Mouse (Mus musculus) limb, embryonic 10.5 days (tissue): ENCODE measurements at regions not wholly inside any gene's neighbourhood (a gene's known extent, or its start where the extent isn't known, plus 50 kb on each side); places are given as distances from the start of the nearest gene placed in this dataset.

ENCODE experiments used
- DNase-seq: peaks from one replicate; pipeline ENCODE4 v3.0.0-alpha.2; 2017; ENCODE audit warnings: low spot score
- H3K27ac ChIP-seq: fragments of 300-500 bp; sonication (generic); 2 replicates; pipeline ENCODE4 v1.5.1; 2016; ENCODE audit warnings: mild to moderate bottlenecking
- H3K27me3 ChIP-seq: fragments of 300-500 bp; sonication (generic); 2 replicates; pipeline ENCODE4 v1.6.1; 2016; ENCODE audit warnings: low read depth, mild to moderate bottlenecking; ENCODE audit not compliant: poor library complexity, severe bottlenecking
- H3K36me3 ChIP-seq: fragments of 300-500 bp; sonication (generic); 2 replicates; pipeline ENCODE4 v1.6.1; 2016; ENCODE audit warnings: mild to moderate bottlenecking, moderate library complexity
- H3K4me1 ChIP-seq: fragments of 300-500 bp; sonication (generic); 2 replicates; pipeline ENCODE4 v1.6.1; 2016
- H3K4me3 ChIP-seq: fragments of 300-500 bp; sonication (generic); 2 replicates; pipeline ENCODE4 v1.5.1; 2016; ENCODE audit warnings: mild to moderate bottlenecking, moderate library complexity
- H3K9me3 ChIP-seq: fragments of 300-500 bp; sonication (generic); replicated peaks from 2 replicates; pipeline ENCODE4 v1.6.1; 2016; ENCODE audit warnings: mild to moderate bottlenecking
- WGBS: fragments of 180-500 bp; shearing (Covaris S2); methylation state at CpG from one replicate; pipeline ENCODE4 v1.1.7; 2016; 5-methylcytosine and 5-hydroxymethylcytosine counted together

GRCm38 (mm10) chr3:65006565-65006964 lies 102.6 kb upstream of the Kcnab1 start:
- Histone ChIP-seq H3K27me3 (no peaks in the 10 kb centered on the region), H3K27ac (no peak overlapping the region), H3K4me1 (no peaks in the 10 kb centered on the region), H3K9me3 (no peaks in the 10 kb centered on the region), H3K4me3 (no peak overlapping the region), H3K36me3 (no peaks in the 10 kb centered on the region)
- DNase-seq = no peak
- WGBS = 85% methylated on average over 3 of the region's 3 CpGs

- WGBS = 75% methylated on average over 2 of the region's 2 CpGs
Observed at GRCm38 (mm10) chr3:65023876-65024275, 85.3 kb upstream of the Kcnab1 start.

GRCm38 (mm10) chr3:65037626-65038025 lies 71.6 kb upstream of the Kcnab1 start:
- Histone ChIP-seq H3K4me1 (no peaks in the 10 kb centered on the region), H3K27me3 (no peaks in the 10 kb centered on the region), H3K27ac (no peak overlapping the region), H3K9me3 (no peaks in the 10 kb centered on the region), H3K36me3 (no peaks in the 10 kb centered on the region), H3K4me3 (no peak overlapping the region)
- 83% methylated on average over 2 of the region's 2 CpGs for WGBS
- DNase-seq = no peak

More at GRCm38 (mm10) chr3:65023876-65024275, 85.3 kb upstream of the Kcnab1 start:
- Histone ChIP-seq H3K4me1 (no peaks in the 10 kb centered on the region), H3K36me3 (no peaks in the 10 kb centered on the region), H3K27ac (no peak overlapping the region), H3K27me3 (no peaks in the 10 kb centered on the region), H3K9me3 (no peaks in the 10 kb centered on the region), H3K4me3 (no peak overlapping the region)
- no peak for DNase-seq

GRCm38 (mm10) chr3:65047879-65048278 lies 61.3 kb upstream of the Kcnab1 start:
- WGBS = 94% methylated on average over 3 of the region's 3 CpGs
- no peak for DNase-seq
- no peaks in the 10 kb centered on the region for H3K36me3 ChIP-seq
- no peaks in the 10 kb centered on the region for H3K27me3 ChIP-seq
- no peaks in the 10 kb centered on the region for H3K4me1 ChIP-seq
- H3K4me3 ChIP-seq = no peak overlapping the region
- no peaks in the 10 kb centered on the region for H3K9me3 ChIP-seq
- no peak overlapping the region for H3K27ac ChIP-seq

- no peaks in the 10 kb centered on the region for H3K36me3 ChIP-seq
- no peak overlapping the region for H3K27ac ChIP-seq
- no peaks in the 10 kb centered on the region for H3K27me3 ChIP-seq
- no peaks in the 10 kb centered on the region for H3K4me1 ChIP-seq
- DNase-seq = no peak
- WGBS = 86% methylated on average over 3 of the region's 3 CpGs
- no peak overlapping the region for H3K4me3 ChIP-seq
- no peaks in the 10 kb centered on the region for H3K9me3 ChIP-seq
Observed at GRCm38 (mm10) chr3:65055401-65055800, 53.8 kb upstream of the Kcnab1 start.
